Mouse (Mus musculus) midbrain, embryonic 11.5 days (tissue): Measurements from ENCODE around the gene Fndc11. TPM values are rescaled to one million over a fixed set of nuclear protein-coding genes. Genes with fewer than 3 reads are reported as not detected.

ENCODE experiments used
- ATAC-seq: fragments of 200-750 bp; cut with Nextera tagmentation; 2 replicates; pipeline ENCODE4 v1.8.0; 2017; ENCODE audit warnings: moderate TSS enrichment, moderate library complexity; ENCODE audit not compliant: low FRiP score
- DNase-seq: peaks from one replicate; pipeline ENCODE4 v3.0.0; 2015; ENCODE audit warnings: low spot score; ENCODE audit errors: missing footprints
- H3K27ac ChIP-seq: fragments of 300-500 bp; sonication (generic); 2 replicates; pipeline ENCODE4 v1.5.1; 2014; ENCODE audit warnings: low read depth, low read length
- H3K27me3 ChIP-seq: fragments of 300-500 bp; sonication (generic); 2 replicates; pipeline ENCODE4 v1.6.1; 2014; ENCODE audit warnings: mild to moderate bottlenecking, low read length, moderate library complexity, mixed read lengths; ENCODE audit not compliant: control insufficient read depth, insufficient read depth
- H3K36me3 ChIP-seq: fragments of 300-500 bp; sonication (generic); 2 replicates; pipeline ENCODE4 v1.6.1; 2014; ENCODE audit warnings: mild to moderate bottlenecking, low read length, moderate library complexity, mixed read lengths; ENCODE audit not compliant: control insufficient read depth, insufficient read depth
- H3K4me1 ChIP-seq: fragments of 300-500 bp; sonication (generic); 2 replicates; pipeline ENCODE4 v1.6.1; 2014; ENCODE audit warnings: low read length; ENCODE audit not compliant: control insufficient read depth, insufficient read depth
- H3K4me2 ChIP-seq: fragments of 300-500 bp; sonication (generic); 2 replicates; pipeline ENCODE4 v1.6.1; 2014; ENCODE audit warnings: mild to moderate bottlenecking, moderate library complexity
- H3K4me3 ChIP-seq: fragments of 300-500 bp; sonication (generic); 2 replicates; pipeline ENCODE4 v1.5.1; 2014; ENCODE audit warnings: low read depth, low read length
- H3K9ac ChIP-seq: fragments of 300-500 bp; sonication (generic); 2 replicates; pipeline ENCODE4 v1.6.1; 2014; ENCODE audit warnings: low read length
- H3K9me3 ChIP-seq: fragments of 300-500 bp; sonication (generic); 2 replicates; pipeline ENCODE4 v1.6.1; 2016; ENCODE audit warnings: low read length; ENCODE audit not compliant: control insufficient read depth
- WGBS: fragments of 180-500 bp; shearing (Covaris S2); extraction: QIAGEN DNeasy Blood & Tissue Kit; methylation state at CpG from one replicate; pipeline ENCODE4 v1.1.7; 2014; 5-methylcytosine and 5-hydroxymethylcytosine counted together
- polyA plus RNA-seq: library from polyadenylated mRNA; unstranded; fragments of >200 nt; fragmentation: Nextera tagmentation; extraction: Ambion mirVana; gene quantifications from 2 replicates; pipeline ENCODE4 v1.2.1, GENCODE M21; 2014

Gene Fndc11
- polyA plus RNA-seq, 1 experiment from 2014 or later = 0.15 TPM

- Histone ChIP-seq H3K36me3 (no peaks in the 10 kb centered on the region), H3K4me2 (no peak overlapping the region), H3K4me1 (no peaks in the 10 kb centered on the region), H3K27ac (no peak overlapping the region), H3K9ac (no peak overlapping the region), H3K9me3 (no peaks in the 10 kb centered on the region), H3K4me3 (no peak overlapping the region), H3K27me3 (no peaks in the 10 kb centered on the region)
- ATAC-seq (no peak), DNase-seq (peak; percentile 54)
- 90% methylated on average over 15 of the region's 15 CpGs for WGBS
Observed at GRCm38 (mm10) chr2:181233443-181233842, 13.6 kb downstream of the Fndc11 start.

GRCm38 (mm10) chr2:181234680-181235079, 14.9 kb downstream of the Fndc11 start:
- WGBS = 93% methylated on average over 11 of the region's 11 CpGs
- ATAC-seq (no peak), DNase-seq (peak; percentile 37)
- Histone ChIP-seq H3K36me3 (no peaks in the 10 kb centered on the region), H3K4me2 (no peak overlapping the region), H3K9me3 (no peaks in the 10 kb centered on the region), H3K9ac (no peak overlapping the region), H3K27me3 (no peaks in the 10 kb centered on the region), H3K4me3 (no peak overlapping the region), H3K4me1 (no peaks in the 10 kb centered on the region), H3K27ac (no peak overlapping the region)

GRCm38 (mm10) chr2:181235681-181236566, 16.1 kb downstream of the Fndc11 start:
- H3K4me1 ChIP-seq = no peaks in the 10 kb centered on the region
- ATAC-seq (no peak), DNase-seq (peak; percentile 53)

GRCm38 (mm10) chr2:181237251-181238014, 17.6 kb downstream of the Fndc11 start:
- Histone ChIP-seq H3K9me3 (no peaks in the 10 kb centered on the region), H3K27me3 (no peaks in the 10 kb centered on the region), H3K4me3 (no peak overlapping the region), H3K27ac (no peak overlapping the region), H3K36me3 (no peaks in the 10 kb centered on the region), H3K4me2 (no peak overlapping the region), H3K4me1 (no peaks in the 10 kb centered on the region), H3K9ac (no peak overlapping the region)
- WGBS = 92% methylated on average over 17 of the region's 17 CpGs
- ATAC-seq (no peak), DNase-seq (no peak)

More at GRCm38 (mm10) chr2:181235681-181236566, 16.1 kb downstream of the Fndc11 start:
- 85% methylated on average over 23 of the region's 23 CpGs for WGBS
- no peaks in the 10 kb centered on the region for H3K9me3 ChIP-seq
- no peaks in the 10 kb centered on the region for H3K36me3 ChIP-seq
- H3K27ac ChIP-seq = no peak overlapping the region
- no peak overlapping the region for H3K4me3 ChIP-seq
- no peak overlapping the region for H3K4me2 ChIP-seq
- no peaks in the 10 kb centered on the region for H3K27me3 ChIP-seq
- H3K9ac ChIP-seq = no peak overlapping the region

- H3K36me3 ChIP-seq = no peaks in the 10 kb centered on the region
- no peak overlapping the region for H3K4me3 ChIP-seq
- no peak for ATAC-seq
- H3K27me3 ChIP-seq = no peaks in the 10 kb centered on the region
- 68% methylated on average over 10 of the region's 10 CpGs for WGBS
- DNase-seq = no peak
- no peaks in the 10 kb centered on the region for H3K4me1 ChIP-seq
- no peaks in the 10 kb centered on the region for H3K9me3 ChIP-seq
- H3K4me2 ChIP-seq = no peak overlapping the region
- H3K9ac ChIP-seq = no peak overlapping the region
- H3K27ac ChIP-seq = no peak overlapping the region
Observed at GRCm38 (mm10) chr2:181238091-181238610, 18.3 kb downstream of the Fndc11 start.

GRCm38 (mm10) chr2:181238861-181239260, 19.0 kb downstream of the Fndc11 start:
- H3K36me3 ChIP-seq = no peaks in the 10 kb centered on the region
- no peaks in the 10 kb centered on the region for H3K4me1 ChIP-seq
- ATAC-seq (no peak), DNase-seq (no peak)
- H3K27me3 ChIP-seq = no peaks in the 10 kb centered on the region
- no peak overlapping the region for H3K4me3 ChIP-seq
- no peak overlapping the region for H3K4me2 ChIP-seq
- no peak overlapping the region for H3K27ac ChIP-seq
- 75% methylated on average over 2 of the region's 2 CpGs for WGBS
- H3K9me3 ChIP-seq = no peaks in the 10 kb centered on the region
- H3K9ac ChIP-seq = no peak overlapping the region

GRCm38 (mm10) chr2:181239261-181239660, 19.4 kb downstream of the Fndc11 start:
- no peak overlapping the region for H3K4me2 ChIP-seq
- H3K36me3 ChIP-seq = no peaks in the 10 kb centered on the region
- H3K4me1 ChIP-seq = no peaks in the 10 kb centered on the region
- H3K27ac ChIP-seq = no peak overlapping the region
- H3K4me3 ChIP-seq = no peak overlapping the region
- no peaks in the 10 kb centered on the region for H3K9me3 ChIP-seq
- no peak for DNase-seq
- ATAC-seq = no peak
- no peak overlapping the region for H3K9ac ChIP-seq
- 93% methylated on average over 9 of the region's 9 CpGs for WGBS
- no peaks in the 10 kb centered on the region for H3K27me3 ChIP-seq

- Histone ChIP-seq H3K9ac (no peak overlapping the region), H3K27ac (no peak overlapping the region), H3K9me3 (no peaks in the 10 kb centered on the region), H3K4me2 (no peak overlapping the region), H3K4me3 (no peak overlapping the region), H3K36me3 (no peaks in the 10 kb centered on the region), H3K4me1 (no peaks in the 10 kb centered on the region), H3K27me3 (no peaks in the 10 kb centered on the region)
- DNase-seq (no peak), ATAC-seq (no peak)
- WGBS = 90% methylated on average over 13 of the region's 13 CpGs
Observed at GRCm38 (mm10) chr2:181240806-181241440, 21.1 kb downstream of the Fndc11 start.
